Mouse (Mus musculus): Measurements from ENCODE around the gene Prr5. TPM values are rescaled to one million over a fixed set of nuclear protein-coding genes. Genes with fewer than 3 reads are reported as not detected.

The Prr5 gene
- polyA plus RNA-seq, 1 experiment from 2014 or later: 12.3 TPM

DNA sequence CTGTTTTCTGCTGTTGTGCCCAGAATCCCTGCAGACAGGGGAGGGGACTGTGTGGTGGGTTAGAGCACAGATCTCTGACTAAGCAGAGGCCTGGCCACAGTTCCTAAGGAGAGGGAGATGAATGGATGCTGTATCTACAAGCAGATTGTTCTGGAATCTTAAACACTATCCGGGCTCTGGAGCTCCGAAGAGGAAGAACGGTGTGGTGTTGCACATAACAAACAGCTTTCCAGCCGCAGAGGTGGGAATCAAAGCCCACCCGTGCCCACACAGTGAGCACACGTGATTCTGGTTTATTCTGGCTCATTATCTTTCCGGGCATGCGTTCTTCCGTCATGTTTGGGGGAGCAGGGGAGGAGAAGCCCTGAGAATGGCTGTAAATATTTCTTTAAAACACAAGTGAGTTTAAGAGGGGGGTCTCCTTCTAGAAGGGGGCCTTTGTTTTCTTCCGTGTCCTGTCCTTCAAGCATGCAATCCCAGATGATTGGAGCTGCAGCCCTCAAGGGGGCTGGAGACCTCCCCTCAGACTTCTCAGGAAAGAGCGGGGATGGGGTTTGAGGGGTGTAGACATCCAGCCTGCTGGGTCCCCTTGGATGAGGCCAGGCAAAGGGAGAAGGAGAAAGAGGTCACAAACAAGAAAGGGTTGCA, 67.0 kb downstream of the Prr5 start:
- Histone ChIP-seq H3K27me3 (ENCODE audit: control insufficient read depth, insufficient read depth, low read length) (no peaks in the 10 kb centered on the region), H3K4me3 (ENCODE audit: low read depth, low read length) (no peak overlapping the region), H3K4me1 (replicated peaks; ENCODE audit: control insufficient read depth, insufficient read depth, low read length) (no peaks in the 10 kb centered on the region), H3K27ac (ENCODE audit: low read depth, low read length) (no peak overlapping the region), H3K36me3 (ENCODE audit: control insufficient read depth, insufficient read depth, low read length) (no peaks in the 10 kb centered on the region), H3K4me2 (ENCODE audit: low read depth, low read length, severe bottlenecking) (no peak overlapping the region), H3K9me3 (ENCODE audit: control insufficient read depth, low read length) (no peaks in the 10 kb centered on the region), H3K9ac (ENCODE audit: low read length) (no peak overlapping the region)
- no peak for ATAC-seq (replicated peaks; ENCODE audit: low FRiP score)
- WGBS: 69% methylated on average over 11 of the region's 11 CpGs
- no peak for DNase-seq (ENCODE audit: low spot score)

DNA sequence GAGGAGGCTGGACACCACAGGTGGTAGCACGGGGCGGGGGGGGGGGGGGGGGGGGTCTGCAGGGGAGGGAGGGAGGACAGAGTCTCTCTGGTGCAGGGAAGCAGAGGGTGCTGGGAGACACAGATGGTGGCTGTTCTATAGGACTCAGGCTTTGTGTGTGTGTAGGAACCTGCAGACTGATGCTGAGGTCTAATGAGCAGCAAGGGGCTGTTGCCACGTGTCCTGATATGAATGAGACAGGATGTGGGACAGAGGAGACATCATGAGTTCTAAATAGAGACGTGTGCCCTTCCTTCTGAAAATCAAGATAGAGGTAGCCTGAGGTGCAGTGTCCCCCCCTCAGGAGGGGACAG, 67.5 kb downstream of the Prr5 start:
- no peaks in the 10 kb centered on the region for H3K9me3 ChIP-seq (ENCODE audit: control insufficient read depth, low read length)
- H3K36me3 ChIP-seq (ENCODE audit: control insufficient read depth, insufficient read depth, low read length): no peaks in the 10 kb centered on the region
- ATAC-seq (replicated peaks; ENCODE audit: low FRiP score): no peak
- H3K4me2 ChIP-seq (ENCODE audit: low read depth, low read length, severe bottlenecking): no peak overlapping the region
- no peak overlapping the region for H3K9ac ChIP-seq (ENCODE audit: low read length)
- DNase-seq (ENCODE audit: low spot score): no peak
- no peak overlapping the region for H3K27ac ChIP-seq (ENCODE audit: low read depth, low read length)
- 31% methylated on average over 3 of the region's 4 CpGs for WGBS
- H3K27me3 ChIP-seq (ENCODE audit: control insufficient read depth, insufficient read depth, low read length): no peaks in the 10 kb centered on the region
- no peak overlapping the region for H3K4me3 ChIP-seq (ENCODE audit: low read depth, low read length)
- no peaks in the 10 kb centered on the region for H3K4me1 ChIP-seq (replicated peaks; ENCODE audit: control insufficient read depth, insufficient read depth, low read length)

- no peak overlapping the region for H3K27ac ChIP-seq (ENCODE audit: low read depth, low read length)
- no peaks in the 10 kb centered on the region for H3K36me3 ChIP-seq (ENCODE audit: control insufficient read depth, insufficient read depth, low read length)
- ATAC-seq (replicated peaks; ENCODE audit: low FRiP score) (no peak), DNase-seq (ENCODE audit: low spot score) (no peak)
- H3K9ac ChIP-seq (ENCODE audit: low read length): no peak overlapping the region
- no peaks in the 10 kb centered on the region for H3K27me3 ChIP-seq (ENCODE audit: control insufficient read depth, insufficient read depth, low read length)
- no peaks in the 10 kb centered on the region for H3K4me1 ChIP-seq (replicated peaks; ENCODE audit: control insufficient read depth, insufficient read depth, low read length)
- no peak overlapping the region for H3K4me2 ChIP-seq (ENCODE audit: low read depth, low read length, severe bottlenecking)
- no peaks in the 10 kb centered on the region for H3K9me3 ChIP-seq (ENCODE audit: control insufficient read depth, low read length)
- no peak overlapping the region for H3K4me3 ChIP-seq (ENCODE audit: low read depth, low read length)
- WGBS: 92% methylated on average over 7 of the region's 7 CpGs
Measured at GRCm38 (mm10) chr15:84738246-84738645, 68.8 kb downstream of the Prr5 start.

DNA sequence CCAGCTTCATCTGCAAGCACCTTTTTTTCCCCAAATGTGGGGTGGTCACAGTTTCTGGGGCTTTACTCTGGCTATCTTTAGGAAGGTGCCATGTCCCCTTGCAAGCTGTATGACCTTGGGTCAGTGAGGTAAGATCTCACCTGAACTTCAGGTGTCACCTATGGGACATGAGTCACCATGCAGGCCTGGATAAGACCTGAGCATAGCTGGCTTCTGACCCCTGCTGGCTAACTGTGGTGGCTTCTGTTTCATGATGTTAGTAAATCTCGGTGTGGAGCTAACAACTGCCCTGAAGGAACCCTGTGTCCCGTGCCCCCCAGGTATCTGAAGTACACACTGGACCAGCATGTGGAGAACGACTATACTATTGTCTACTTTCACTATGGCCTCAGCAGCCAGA, 72.2 kb downstream of the Prr5 start:
- Histone ChIP-seq H3K4me1 (replicated peaks; ENCODE audit: control insufficient read depth, insufficient read depth, low read length) (no peaks in the 10 kb centered on the region), H3K4me2 (ENCODE audit: low read depth, low read length, severe bottlenecking) (no peak overlapping the region), H3K9me3 (ENCODE audit: control insufficient read depth, low read length) (no peaks in the 10 kb centered on the region), H3K27ac (ENCODE audit: low read depth, low read length) (no peak overlapping the region), H3K9ac (ENCODE audit: low read length) (no peak overlapping the region), H3K4me3 (ENCODE audit: low read depth, low read length) (no peak overlapping the region), H3K27me3 (ENCODE audit: control insufficient read depth, insufficient read depth, low read length) (no peaks in the 10 kb centered on the region), H3K36me3 (ENCODE audit: control insufficient read depth, insufficient read depth, low read length) (no peaks in the 10 kb centered on the region)
- ATAC-seq (replicated peaks; ENCODE audit: low FRiP score) (no peak), DNase-seq (ENCODE audit: low spot score) (no peak)
- 81% methylated on average over 3 of the region's 3 CpGs for WGBS

DNA sequence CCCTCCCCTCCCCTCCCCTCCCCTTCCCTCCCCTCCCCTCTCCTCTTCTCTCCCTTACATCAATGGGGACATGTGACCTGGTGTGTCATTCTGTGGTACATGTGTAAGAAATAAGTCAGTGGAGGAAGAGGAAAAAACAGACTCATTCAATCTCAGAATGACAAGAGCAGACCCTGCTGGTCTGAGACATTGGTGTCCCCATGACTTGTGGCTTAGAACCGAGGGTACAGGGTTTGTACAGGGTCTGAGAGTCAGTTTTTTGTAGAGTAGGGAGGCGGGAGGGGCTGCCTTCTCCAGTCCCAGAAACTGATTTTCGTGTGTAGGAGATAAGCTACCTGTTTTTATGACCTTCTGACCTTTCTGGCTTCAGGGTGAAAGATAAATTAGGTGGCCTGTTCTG, 73.9 kb downstream of the Prr5 start:
- Histone ChIP-seq H3K9me3 (ENCODE audit: control insufficient read depth, low read length) (no peaks in the 10 kb centered on the region), H3K4me1 (replicated peaks; ENCODE audit: control insufficient read depth, insufficient read depth, low read length) (no peaks in the 10 kb centered on the region), H3K27me3 (ENCODE audit: control insufficient read depth, insufficient read depth, low read length) (no peaks in the 10 kb centered on the region), H3K36me3 (ENCODE audit: control insufficient read depth, insufficient read depth, low read length) (no peaks in the 10 kb centered on the region), H3K9ac (ENCODE audit: low read length) (no peak overlapping the region), H3K4me2 (ENCODE audit: low read depth, low read length, severe bottlenecking) (no peak overlapping the region), H3K4me3 (ENCODE audit: low read depth, low read length) (no peak overlapping the region), H3K27ac (ENCODE audit: low read depth, low read length) (no peak overlapping the region)
- DNase-seq (ENCODE audit: low spot score) (no peak), ATAC-seq (replicated peaks; ENCODE audit: low FRiP score) (no peak)
- WGBS: 26% methylated on average over 3 of the region's 3 CpGs

GRCm38 (mm10) chr15:84744308-84744707, 74.9 kb downstream of the Prr5 start:
- no peak overlapping the region for H3K27ac ChIP-seq (ENCODE audit: low read depth, low read length)
- no peak overlapping the region for H3K9ac ChIP-seq (ENCODE audit: low read length)
- WGBS: 5% methylated on average over 2 of the region's 2 CpGs
- H3K4me3 ChIP-seq (ENCODE audit: low read depth, low read length): no peak overlapping the region
- H3K27me3 ChIP-seq (ENCODE audit: control insufficient read depth, insufficient read depth, low read length): no peaks in the 10 kb centered on the region
- H3K4me1 ChIP-seq (replicated peaks; ENCODE audit: control insufficient read depth, insufficient read depth, low read length): no peaks in the 10 kb centered on the region
- H3K4me2 ChIP-seq (ENCODE audit: low read depth, low read length, severe bottlenecking): no peak overlapping the region
- no peaks in the 10 kb centered on the region for H3K9me3 ChIP-seq (ENCODE audit: control insufficient read depth, low read length)
- no peaks in the 10 kb centered on the region for H3K36me3 ChIP-seq (ENCODE audit: control insufficient read depth, insufficient read depth, low read length)
- ATAC-seq (replicated peaks; ENCODE audit: low FRiP score) (no peak), DNase-seq (ENCODE audit: low spot score) (no peak)

DNA sequence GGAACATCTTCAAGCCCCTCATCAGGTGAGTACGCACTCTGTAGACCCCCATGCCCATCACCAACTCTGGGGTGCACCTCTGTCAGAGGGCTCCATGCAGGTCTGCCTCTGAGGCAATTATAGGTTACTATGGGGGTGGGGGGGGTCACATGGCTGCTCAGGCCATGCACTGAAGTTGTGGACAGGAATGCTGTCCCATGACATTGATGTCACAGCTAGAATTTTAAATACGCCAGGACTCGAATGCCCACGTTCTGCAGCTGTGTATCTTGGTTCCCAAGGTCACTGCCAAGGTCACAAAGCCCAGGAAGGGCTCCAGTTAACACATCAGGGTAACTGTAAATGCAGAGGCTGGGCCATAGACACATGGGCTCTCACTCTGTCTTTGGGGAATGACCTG, 76.4 kb downstream of the Prr5 start:
- Histone ChIP-seq H3K36me3 (ENCODE audit: control insufficient read depth, insufficient read depth, low read length) (no peaks in the 10 kb centered on the region), H3K4me3 (ENCODE audit: low read depth, low read length) (no peak overlapping the region), H3K9me3 (ENCODE audit: control insufficient read depth, low read length) (no peaks in the 10 kb centered on the region), H3K27ac (ENCODE audit: low read depth, low read length) (no peak overlapping the region), H3K27me3 (ENCODE audit: control insufficient read depth, insufficient read depth, low read length) (no peaks in the 10 kb centered on the region), H3K4me2 (ENCODE audit: low read depth, low read length, severe bottlenecking) (no peak overlapping the region), H3K9ac (ENCODE audit: low read length) (no peak overlapping the region), H3K4me1 (replicated peaks; ENCODE audit: control insufficient read depth, insufficient read depth, low read length) (no peaks in the 10 kb centered on the region)
- WGBS: 90% methylated on average over 4 of the region's 4 CpGs
- no peak for DNase-seq (ENCODE audit: low spot score)
- ATAC-seq (replicated peaks; ENCODE audit: low FRiP score): no peak

Other genes starting within 250 kb of the Prr5 start
- 3.8 and 4.4 TPM in 2 replicates for gene Shisal1, start 222.5 kb upstream of the Prr5 start, polyA plus RNA-seq (2014; fragmentation: Nextera tagmentation; extraction: Ambion mirVana)
- 30.0 and 30.9 TPM in 2 replicates for gene Rtl6, start 111.8 kb upstream of the Prr5 start, polyA plus RNA-seq (2014; fragmentation: Nextera tagmentation; extraction: Ambion mirVana)
- gene Arhgap8, start 50.4 kb downstream of the Prr5 start, polyA plus RNA-seq (2014; fragmentation: Nextera tagmentation; extraction: Ambion mirVana): 1.1 and 1.7 TPM in 2 replicates
- gene Phf21b, start 186.4 kb downstream of the Prr5 start, polyA plus RNA-seq (2014; fragmentation: Nextera tagmentation; extraction: Ambion mirVana): 26.6 and 32.2 TPM in 2 replicates

All from forebrain, embryonic 11.5 days (tissue).